In genomic region chr11:80772595-80773210, GRCm38 (mm10) we compare ENCODE assay signal across 22 mouse cellular contexts. TPM values are rescaled to one million over a fixed set of nuclear protein-coding genes. Genes with fewer than 3 reads are reported as not detected.
A peak's percentile ranks its signal among the peaks of the same experiment; 100 is the strongest.
DNase-seq lines count a peak whose midpoint lies in the region; ATAC-seq and TF ChIP-seq lines count a peak whose summit lies in the region.
"Had no signal": no experiment of that assay in that cellular context is flagged by ENCODE, and none has a peak within 500 bp of the region (broad histone marks: within the 10 kb centered on the region; RNA-seq: fewer than 3 reads in every experiment).

No protein-coding gene starts in this region.

- in situ Hi-C loops in Patski (cut with MboI; ENCODE audit: low pct_unique_long_range_greater_than_20kb): no loop called here

- no peak for TF ChIP-seq POLR2A in lung, adult 2 months (IDR thresholded peaks at IDR 0.05; ENCODE audit: borderline replicate concordance, extremely low read depth, low read depth, low read length)

- 25% methylated on average over 6 of the region's 6 CpGs for WGBS in heart, embryonic 14.5 days
- WGBS in heart, embryonic 11.5 days (ENCODE audit: insufficient replicate concordance): 26% methylated on average over 6 of the region's 6 CpGs
- 71% methylated on average over 6 of the region's 6 CpGs for whole genome bisulfite sequencing in lung, postnatal 0 days
- WGBS in lung, adult 2 months: 75% methylated on average over 6 of the region's 6 CpGs

- H3K27me3 ChIP-seq in heart, embryonic 14.5 days (ENCODE audit: control insufficient read depth, insufficient read depth, low read length): no peaks in the 10 kb centered on the region
- H3K27me3 ChIP-seq in heart, embryonic 11.5 days (ENCODE audit: control insufficient read depth, insufficient read depth, low read length): no peaks in the 10 kb centered on the region
- no peaks in the 10 kb centered on the region for H3K27me3 ChIP-seq in lung, postnatal 0 days (replicated peaks; ENCODE audit: insufficient read depth, low read length)
- H3K27me3 ChIP-seq in Patski: no peaks in the 10 kb centered on the region
- H3K27me3 ChIP-seq: forebrain, embryonic 13.5 days had no signal

- POLR2A ChIA-PET in Patski (lab: Charles Lee): no interaction called here

- H3K4me2 ChIP-seq in heart, embryonic 14.5 days (ENCODE audit: low read length): peak overlapping the region; percentile 17; the same call in 1 of the 2 replicates
- no peak overlapping the region for H3K4me2 ChIP-seq in heart, embryonic 11.5 days
- H3K4me2 ChIP-seq in lung, postnatal 0 days (replicated peaks; ENCODE audit: low read depth, low read length): no peak overlapping the region
- H3K4me2 ChIP-seq: forebrain, embryonic 13.5 days; hindbrain, embryonic 13.5 days had no signal

- H3K9ac ChIP-seq in heart, embryonic 14.5 days (ENCODE audit: low read length): no peak overlapping the region
- H3K9ac ChIP-seq in heart, embryonic 11.5 days (ENCODE audit: low read depth, low read length): no peak overlapping the region
- no peak overlapping the region for H3K9ac ChIP-seq in lung, postnatal 0 days (replicated peaks; ENCODE audit: low read depth)
- H3K9ac ChIP-seq: forebrain, embryonic 13.5 days; forebrain, postnatal 0 days; hindbrain, embryonic 13.5 days had no signal

- CTCF ChIA-PET in Patski (lab: Charles Lee): no interaction called here

- no peak for ATAC-seq in heart, embryonic 14.5 days (ENCODE audit: insufficient number of reproducible peaks, insufficient read depth, low FRiP score, low read depth)
- no peak for ATAC-seq in heart, embryonic 11.5 days (replicated peaks; ENCODE audit: insufficient number of reproducible peaks, low FRiP score, low TSS enrichment)
- peak; percentile 79 for ATAC-seq in lung, postnatal 0 days
- ATAC-seq in Patski: peak; percentile 82
- ATAC-seq: CD4-positive, CD25-positive, alpha-beta regulatory T cell, adult 4 months; forebrain, embryonic 13.5 days; forebrain, postnatal 0 days had no signal

- TF ChIP-seq CTCF in lung, postnatal 0 days (IDR thresholded peaks at IDR 0.05): no peak
- no peak for TF ChIP-seq CTCF in lung, adult 2 months (IDR thresholded peaks at IDR 0.05; ENCODE audit: insufficient read depth, low read length)
- no peak for TF ChIP-seq CTCF in Patski (IDR thresholded peaks at IDR 0.05)

- H3K4me3 ChIP-seq in heart, embryonic 14.5 days (ENCODE audit: control insufficient read depth in 1 of 2, insufficient read depth in 1 of 2, low read depth in 1 of 2, low read length in 2 of 2): no peak overlapping the region
- no peak overlapping the region for H3K4me3 ChIP-seq in heart, embryonic 11.5 days (ENCODE audit: low read depth, low read length)
- H3K4me3 ChIP-seq in lung, postnatal 0 days (ENCODE audit: low read depth, low read length): no peak overlapping the region
- no peak overlapping the region for H3K4me3 ChIP-seq in lung, adult 2 months (replicated peaks; ENCODE audit: extremely low read depth, low read depth, low read length)
- H3K4me3 ChIP-seq: embryonic facial prominence, embryonic 10.5 days; forebrain, embryonic 13.5 days; heart, embryonic 10.5 days; hindbrain, embryonic 13.5 days had no signal

- H3K9me3 ChIP-seq in heart, embryonic 14.5 days (ENCODE audit: control insufficient read depth, low read length): no peaks in the 10 kb centered on the region
- H3K9me3 ChIP-seq in heart, embryonic 11.5 days (replicated peaks; ENCODE audit: control insufficient read depth, low read length): no peaks in the 10 kb centered on the region
- H3K9me3 ChIP-seq in lung, postnatal 0 days (ENCODE audit: low read length): no peaks in the 10 kb centered on the region
- H3K9me3 ChIP-seq: embryonic facial prominence, embryonic 10.5 days; forebrain, embryonic 13.5 days; heart, embryonic 10.5 days; hindbrain, embryonic 13.5 days had no signal

- TF ChIP-seq EP300 in lung, postnatal 0 days (IDR thresholded peaks at IDR 0.05): peak; percentile 41; the same call in 1 of the 2 replicates

- peak; percentile 79 for DNase-seq in lung, postnatal 0 days (ENCODE audit: low spot score)
- no peak for DNase-seq in lung, adult 2 months
- DNase-seq in Patski (ENCODE audit: low read depth, low spot score): no peak
- no peak for DNase-seq in retina, embryonic 14.5 days (ENCODE audit: low spot score)
- DNase-seq in right cerebral cortex, postnatal 4 days: no peak
- DNase-seq: adrenal gland, postnatal 25 days; B cell, adult 2 months; cerebellum, adult 2 months; cerebellum, postnatal 10 days; forebrain, postnatal 0 days; gastrocnemius, postnatal 25 days; heart, adult 18-20 months; heart, postnatal 10 days; kidney, adult 11 months had no signal

- H3K4me1 ChIP-seq in heart, embryonic 14.5 days (ENCODE audit: control insufficient read depth in 2 of 2, insufficient read depth in 2 of 2, low read length in 2 of 2): peaks cover 8 to 12% of the 10 kb centered on the region in 2 experiments
- H3K4me1 ChIP-seq in heart, embryonic 11.5 days (ENCODE audit: control insufficient read depth, insufficient read depth, low read length): peaks cover 7% of the 10 kb centered on the region
- peaks cover 15% of the 10 kb centered on the region for H3K4me1 ChIP-seq in lung, postnatal 0 days (ENCODE audit: insufficient read depth, low read depth, low read length)
- peaks cover 36% of the 10 kb centered on the region for H3K4me1 ChIP-seq in lung, adult 2 months (ENCODE audit: control insufficient read depth, insufficient read depth, low read length)
- H3K4me1 ChIP-seq: forebrain, embryonic 13.5 days; hindbrain, embryonic 13.5 days had no signal

- H3K36me3 ChIP-seq in heart, embryonic 14.5 days (ENCODE audit: control insufficient read depth, insufficient read depth, low read length): no peaks in the 10 kb centered on the region
- no peaks in the 10 kb centered on the region for H3K36me3 ChIP-seq in heart, embryonic 11.5 days (ENCODE audit: control insufficient read depth, insufficient read depth, low read length)
- no peaks in the 10 kb centered on the region for H3K36me3 ChIP-seq in lung, postnatal 0 days (ENCODE audit: insufficient read depth, low read length)
- H3K36me3 ChIP-seq: embryonic facial prominence, embryonic 10.5 days; G1E; heart, embryonic 10.5 days; hindbrain, embryonic 13.5 days had no signal

- H3K27ac ChIP-seq in heart, embryonic 14.5 days (replicated peaks in 1 of 2; ENCODE audit: control insufficient read depth in 1 of 2, insufficient read depth in 1 of 2, low read depth in 2 of 2, low read length in 2 of 2): no peak overlapping the region
- H3K27ac ChIP-seq in heart, embryonic 11.5 days (ENCODE audit: low read depth, low read length): no peak overlapping the region
- peak overlapping the region; percentile 43 for H3K27ac ChIP-seq in lung, postnatal 0 days (ENCODE audit: low read length)
- H3K27ac ChIP-seq: embryonic facial prominence, embryonic 10.5 days; forebrain, embryonic 13.5 days; heart, embryonic 10.5 days; hindbrain, embryonic 13.5 days had no signal

RNA-seq across cellular contexts. Expression of gene Myo1d, which starts 7.1 kb away (rescaled TPM):
- polyA plus RNA-seq in heart, embryonic 14.5 days (2014; fragmentation: Nextera tagmentation; extraction: Ambion mirVana): 8.9 and 9.6 TPM in 2 replicates
- 10.8 and 11.1 TPM in 2 replicates for polyA plus RNA-seq in heart, embryonic 11.5 days (2014; fragmentation: Nextera tagmentation; extraction: Ambion mirVana)
- 26.4 and 29.6 TPM in 2 replicates for polyA plus RNA-seq in lung, postnatal 0 days (2015; fragmentation: Nextera tagmentation; extraction: Ambion mirVana)
- 69.4 and 80.4 TPM in 2 replicates for polyA plus RNA-seq in lung, adult 2 months (2012; rRNA removed)
- 36.9 TPM for polyA plus RNA-seq in Patski (2021)
- polyA plus RNA-seq: G1E had no signal

RNA-seq across cellular contexts. Expression of gene Tmem98, which starts 37.3 kb away (rescaled TPM):
- polyA plus RNA-seq in heart, embryonic 14.5 days (2014; fragmentation: Nextera tagmentation; extraction: Ambion mirVana): 93.3 and 97.6 TPM in 2 replicates
- 113 and 116 TPM in 2 replicates for polyA plus RNA-seq in heart, embryonic 11.5 days (2014; fragmentation: Nextera tagmentation; extraction: Ambion mirVana)
- 72.1 and 82.0 TPM in 2 replicates for polyA plus RNA-seq in lung, postnatal 0 days (2015; fragmentation: Nextera tagmentation; extraction: Ambion mirVana)
- 62.4 and 74.1 TPM in 2 replicates for polyA plus RNA-seq in lung, adult 2 months (2012; rRNA removed)
- 151 TPM for polyA plus RNA-seq in Patski (2021)
- polyA plus RNA-seq: CD4-positive, CD25-positive, alpha-beta regulatory T cell, adult 4 months; G1E had no signal

Comparison
In these comparisons a context has a peak if more than half of its experiments do, and no peak if none do; other contexts are left out.
1. ATAC-seq: peak in lung, postnatal 0 days (single experiment) and Patski (single experiment); none in heart, embryonic 14.5 days (single experiment) and heart, embryonic 11.5 days (single experiment).